Mouse (Mus musculus) T-cell, adult 66 days (primary cell): ENCODE data around the gene Gm7861. TPM values are rescaled to one million over a fixed set of nuclear protein-coding genes. Genes with fewer than 3 reads are reported as not detected.

Source experiments
- total RNA-seq, 2 experiments: library from RNA; stranded (reverse); gene quantifications; 3 replicates in 1 of 2; 4 replicates in 1 of 2; pipeline ENCODE4 v1.2.4; 2023

Gene Gm7861
- total RNA-seq = not detected

GRCm38 (mm10) chr8:21594408-21594807, at the start of gene Gm7861:
Gene Gm7861, minus strand, starts transcription at chr8:21594508.

DNA sequence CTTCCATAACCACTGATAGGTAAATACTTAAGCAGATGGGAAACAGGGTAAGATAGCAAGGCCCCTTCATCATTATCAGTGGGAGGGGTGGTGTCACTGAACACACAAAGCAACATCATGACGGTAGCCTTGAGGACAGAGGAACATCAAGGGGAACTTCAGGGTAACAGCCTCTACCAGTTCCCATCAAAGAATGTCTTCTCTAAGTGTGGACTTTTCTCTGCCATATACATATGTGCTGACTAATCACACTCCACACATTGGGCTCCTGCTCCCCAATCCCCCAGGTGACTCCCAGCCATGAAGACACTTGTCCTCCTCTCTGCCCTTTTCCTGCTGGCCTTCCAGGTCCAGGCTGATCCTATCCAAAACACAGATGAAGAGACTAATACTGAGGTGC, 23.6 kb upstream of the Gm7861 start, which contains the start of gene Defa26:
Gene Defa26 (plus strand): TSS at position 301 of the 400 bp plus-strand sequence.

GRCm38 (mm10) chr8:21582706-21583105, 11.6 kb downstream of the Gm7861 start, which contains the start of gene Defa28:
Gene Defa28, plus strand, starts transcription at chr8:21583006.

GRCm38 (mm10) chr8:21565086-21565485, 29.2 kb downstream of the Gm7861 start, which contains the start of gene Defa37:
Gene Defa37, plus strand, starts transcription at chr8:21565386.

Other genes starting within 250 kb of the Gm7861 start
- not detected for gene Defa2, start 216.0 kb downstream of the Gm7861 start, total RNA-seq
- not detected for gene Defa33, start 202.7 kb downstream of the Gm7861 start, total RNA-seq
- gene Defa36, start 167.1 kb downstream of the Gm7861 start, total RNA-seq = not detected
- not detected for gene Gm7849, start 137.9 kb downstream of the Gm7861 start, total RNA-seq
- not detected for gene Defa20, start 85.2 kb downstream of the Gm7861 start, total RNA-seq
- not detected for gene Defa32, start 65.5 kb downstream of the Gm7861 start, total RNA-seq
- not detected for gene Defa37, start 29.1 kb downstream of the Gm7861 start, total RNA-seq
- gene Defa28, start 11.5 kb downstream of the Gm7861 start, total RNA-seq = not detected
- gene Defa26, start 23.7 kb upstream of the Gm7861 start, total RNA-seq = not detected
- not detected for gene Defa17, start 61.3 kb upstream of the Gm7861 start, total RNA-seq
- not detected for gene Defa34, start 71.3 kb upstream of the Gm7861 start, total RNA-seq
- not detected for gene AY761184, start 109.1 kb upstream of the Gm7861 start, total RNA-seq
- gene Defa24, start 140.0 kb upstream of the Gm7861 start, total RNA-seq = not detected
- gene Defb50, start 229.0 kb upstream of the Gm7861 start, total RNA-seq = not detected
- not detected for gene Defb2, start 245.4 kb upstream of the Gm7861 start, total RNA-seq